Mouse (Mus musculus): ENCODE results near the gene Gm32742. TPM values are rescaled to one million over a fixed set of nuclear protein-coding genes. Genes with fewer than 3 reads are reported as not detected.

Gm32742 gene
- polyA plus RNA-seq, 1 experiment from 2014 or later = 0.07 TPM

GRCm38 (mm10) chr9:51103808-51104514 is 61.4 kb downstream of the Gm32742 start:
- Histone ChIP-seq H3K4me3 (ENCODE audit: low read depth, low read length) (peak overlapping the region; percentile 58), H3K27me3 (replicated peaks; ENCODE audit: control insufficient read depth, insufficient read depth, low read length) (peaks cover 10% of the 10 kb centered on the region; the same call in 1 of the 2 replicates), H3K36me3 (ENCODE audit: control insufficient read depth, insufficient read depth, low read length) (no peaks in the 10 kb centered on the region), H3K9ac (ENCODE audit: low read depth, low read length) (peak overlapping the region; percentile 73), H3K4me2 (ENCODE audit: low read depth, low read length) (peak overlapping the region; percentile 100), H3K9me3 (ENCODE audit: control insufficient read depth, low read length) (no peaks in the 10 kb centered on the region), H3K27ac (replicated peaks; ENCODE audit: low read depth, low read length) (no peak overlapping the region), H3K4me1 (ENCODE audit: control insufficient read depth, insufficient read depth, low read length) (peaks cover 11% of the 10 kb centered on the region; the same call in 1 of the 2 replicates)
- peak; percentile 33; the same call in 1 of the 2 replicates for ATAC-seq (ENCODE audit: low read depth)
- WGBS = 32% methylated on average over 10 of the region's 30 CpGs
- DNase-seq (ENCODE audit: low spot score) = peak; percentile 24

- Histone ChIP-seq H3K27ac (replicated peaks; ENCODE audit: low read depth, low read length) (no peak overlapping the region), H3K9me3 (ENCODE audit: control insufficient read depth, low read length) (no peaks in the 10 kb centered on the region), H3K9ac (ENCODE audit: low read depth, low read length) (peak overlapping the region; percentile 73), H3K4me1 (ENCODE audit: control insufficient read depth, insufficient read depth, low read length) (peaks cover 11% of the 10 kb centered on the region; the same call in 1 of the 2 replicates), H3K4me3 (ENCODE audit: low read depth, low read length) (peak overlapping the region; percentile 58), H3K36me3 (ENCODE audit: control insufficient read depth, insufficient read depth, low read length) (no peaks in the 10 kb centered on the region), H3K4me2 (ENCODE audit: low read depth, low read length) (peak overlapping the region; percentile 100), H3K27me3 (replicated peaks; ENCODE audit: control insufficient read depth, insufficient read depth, low read length) (peaks cover 10% of the 10 kb centered on the region; the same call in 1 of the 2 replicates)
- DNase-seq (ENCODE audit: low spot score) (peak; percentile 56), ATAC-seq (ENCODE audit: low read depth) (peak; percentile 50; the same call in 1 of the 2 replicates)
- WGBS = 2% methylated on average over 35 of the region's 44 CpGs
These were observed 62.1 kb downstream of the Gm32742 start for GRCm38 (mm10) chr9:51102963-51103807.

GRCm38 (mm10) chr9:51101756-51102425 is 63.4 kb downstream of the Gm32742 start, which contains the start of gene 4833427G06Rik:
Gene 4833427G06Rik, minus strand, starts transcription at chr9:51102078.
- Histone ChIP-seq H3K4me1 (ENCODE audit: control insufficient read depth, insufficient read depth, low read length) (peaks cover 11% of the 10 kb centered on the region; the same call in 1 of the 2 replicates), H3K4me2 (ENCODE audit: low read depth, low read length) (peak within 1 kb of the TSS; percentile 100), H3K36me3 (ENCODE audit: control insufficient read depth, insufficient read depth, low read length) (no peaks in the 10 kb centered on the region), H3K27me3 (replicated peaks; ENCODE audit: control insufficient read depth, insufficient read depth, low read length) (peaks cover 10% of the 10 kb centered on the region; the same call in 1 of the 2 replicates), H3K9me3 (ENCODE audit: control insufficient read depth, low read length) (no peaks in the 10 kb centered on the region), H3K27ac (replicated peaks; ENCODE audit: low read depth, low read length) (no peak within 1 kb of the TSS), H3K4me3 (ENCODE audit: low read depth, low read length) (peak within 1 kb of the TSS; percentile 58), H3K9ac (ENCODE audit: low read depth, low read length) (peak within 1 kb of the TSS; percentile 23)
- ATAC-seq (ENCODE audit: low read depth) (peak; percentile 78), DNase-seq (ENCODE audit: low spot score) (peak; percentile 82)
- WGBS = 10% methylated on average over 27 of the region's 27 CpGs

GRCm38 (mm10) chr9:51096306-51096705 is 69.0 kb downstream of the Gm32742 start:
- WGBS = 57% methylated on average over 2 of the region's 2 CpGs
- DNase-seq (ENCODE audit: low spot score) (no peak), ATAC-seq (ENCODE audit: low read depth) (no peak)
- H3K9me3 ChIP-seq (ENCODE audit: control insufficient read depth, low read length) = no peaks in the 10 kb centered on the region
- H3K4me2 ChIP-seq (ENCODE audit: low read depth, low read length) = no peak overlapping the region
- no peaks in the 10 kb centered on the region for H3K36me3 ChIP-seq (ENCODE audit: control insufficient read depth, insufficient read depth, low read length)
- no peaks in the 10 kb centered on the region for H3K4me1 ChIP-seq (ENCODE audit: control insufficient read depth, insufficient read depth, low read length)
- H3K9ac ChIP-seq (ENCODE audit: low read depth, low read length) = no peak overlapping the region
- no peak overlapping the region for H3K27ac ChIP-seq (replicated peaks; ENCODE audit: low read depth, low read length)
- H3K27me3 ChIP-seq (replicated peaks; ENCODE audit: control insufficient read depth, insufficient read depth, low read length) = no peaks in the 10 kb centered on the region
- no peak overlapping the region for H3K4me3 ChIP-seq (ENCODE audit: low read depth, low read length)

GRCm38 (mm10) chr9:51093697-51094096 is 71.6 kb downstream of the Gm32742 start:
- DNase-seq (ENCODE audit: low spot score) = no peak
- Histone ChIP-seq H3K27ac (replicated peaks; ENCODE audit: low read depth, low read length) (no peak overlapping the region), H3K4me3 (ENCODE audit: low read depth, low read length) (no peak overlapping the region), H3K36me3 (ENCODE audit: control insufficient read depth, insufficient read depth, low read length) (no peaks in the 10 kb centered on the region), H3K9ac (ENCODE audit: low read depth, low read length) (no peak overlapping the region), H3K4me2 (ENCODE audit: low read depth, low read length) (no peak overlapping the region), H3K9me3 (ENCODE audit: control insufficient read depth, low read length) (no peaks in the 10 kb centered on the region), H3K4me1 (ENCODE audit: control insufficient read depth, insufficient read depth, low read length) (no peaks in the 10 kb centered on the region), H3K27me3 (replicated peaks; ENCODE audit: control insufficient read depth, insufficient read depth, low read length) (no peaks in the 10 kb centered on the region)
- ATAC-seq (ENCODE audit: low read depth) = no peak
- WGBS = 74% methylated on average over 5 of the region's 5 CpGs

GRCm38 (mm10) chr9:51081614-51082013 is 83.7 kb downstream of the Gm32742 start:
- no peak overlapping the region for H3K27ac ChIP-seq (replicated peaks; ENCODE audit: low read depth, low read length)
- WGBS = 87% methylated on average over 5 of the region's 5 CpGs
- H3K9ac ChIP-seq (ENCODE audit: low read depth, low read length) = no peak overlapping the region
- H3K36me3 ChIP-seq (ENCODE audit: control insufficient read depth, insufficient read depth, low read length) = no peaks in the 10 kb centered on the region
- no peaks in the 10 kb centered on the region for H3K9me3 ChIP-seq (ENCODE audit: control insufficient read depth, low read length)
- DNase-seq (ENCODE audit: low spot score) (no peak), ATAC-seq (ENCODE audit: low read depth) (no peak)
- no peak overlapping the region for H3K4me2 ChIP-seq (ENCODE audit: low read depth, low read length)
- H3K27me3 ChIP-seq (replicated peaks; ENCODE audit: control insufficient read depth, insufficient read depth, low read length) = no peaks in the 10 kb centered on the region
- peaks cover 7% of the 10 kb centered on the region for H3K4me1 ChIP-seq (ENCODE audit: control insufficient read depth, insufficient read depth, low read length)
- H3K4me3 ChIP-seq (ENCODE audit: low read depth, low read length) = no peak overlapping the region

MicroRNA genes within 50 kb of the gene (microRNA counts, 519-probe panel; counts per million panel counts)
- microRNA mmu-miR-34b-3p (2,151 counts per million, percentile 26 among the panel's probes with 10 or more counts), microRNA mmu-miR-34b-5p (2,325 counts per million, percentile 40 among the panel's probes with 10 or more counts), microRNA mmu-miR-34c (3,404 counts per million, percentile 80 among the panel's probes with 10 or more counts)

Small RNA genes within 50 kb of the gene (microRNA-seq; reads per million reads assigned to microRNA genes)
- gene Mir34b (ENCODE audit: borderline number of aligned reads) (27.7 reads per million, percentile 37 among the genes with 10 or more reads in this experiment), gene Mir34c (ENCODE audit: borderline number of aligned reads) (758 reads per million, percentile 72 among the genes with 10 or more reads in this experiment)

Other genes starting within 250 kb of the Gm32742 start
- gene Sik2, start 156.4 kb downstream of the Gm32742 start, polyA plus RNA-seq (2014; fragmentation: Nextera tagmentation; extraction: Ambion mirVana) = 13.8 and 15.8 TPM in 2 replicates
- gene Btg4, start 104.6 kb downstream of the Gm32742 start, polyA plus RNA-seq (2014; fragmentation: Nextera tagmentation; extraction: Ambion mirVana) = 0.31 and 0.39 TPM in 2 replicates
- 5.0 and 6.0 TPM in 2 replicates for gene Layn, start 88.4 kb downstream of the Gm32742 start, polyA plus RNA-seq (2014; fragmentation: Nextera tagmentation; extraction: Ambion mirVana)
- 0.93 and 5.0 TPM in 2 replicates for gene 4833427G06Rik, start 63.4 kb downstream of the Gm32742 start, polyA plus RNA-seq (2014; fragmentation: Nextera tagmentation; extraction: Ambion mirVana)
- 0.10 TPM in 1 of 2 replicates, not detected in the other for gene Pou2af1, start 48.2 kb upstream of the Gm32742 start, polyA plus RNA-seq (2014; fragmentation: Nextera tagmentation; extraction: Ambion mirVana)
- 4.0 and 4.3 TPM in 2 replicates for gene Colca2, start 113.1 kb upstream of the Gm32742 start, polyA plus RNA-seq (2014; fragmentation: Nextera tagmentation; extraction: Ambion mirVana)
- gene 1810046K07Rik, start 163.4 kb upstream of the Gm32742 start, polyA plus RNA-seq (2014; fragmentation: Nextera tagmentation; extraction: Ambion mirVana) = not detected in 2 replicates

All from embryonic facial prominence, embryonic 14.5 days (tissue).